In genomic region chr2:62396799-62397198, GRCm38 (mm10) we compare ENCODE assay signal across 27 mouse cellular contexts. TPM values are rescaled to one million over a fixed set of nuclear protein-coding genes. Genes with fewer than 3 reads are reported as not detected.
DNase-seq lines count a peak whose midpoint lies in the region; ATAC-seq and TF ChIP-seq lines count a peak whose summit lies in the region.
"Had no signal": no experiment of that assay in that cellular context is flagged by ENCODE, and none has a peak within 500 bp of the region (broad histone marks: within the 10 kb centered on the region; RNA-seq: fewer than 3 reads in every experiment).

No protein-coding gene starts in this region.

- no peak overlapping the region for H3K4me3 ChIP-seq in intestine, embryonic 15.5 days (replicated peaks)
- H3K4me3 ChIP-seq in intestine, postnatal 0 days (ENCODE audit: low read depth, low read length): no peak overlapping the region
- H3K4me3 ChIP-seq in liver, adult 2 months (ENCODE audit: insufficient read depth, low read depth, low read length): no peak overlapping the region
- H3K4me3 ChIP-seq in liver, embryonic 12.5 days: no peak overlapping the region
- H3K4me3 ChIP-seq in MEL (ENCODE audit: control insufficient read depth in 1 of 2, insufficient read depth in 1 of 2, low read depth in 2 of 2, low read length in 2 of 2): no peak overlapping the region
- H3K4me3 ChIP-seq: embryonic facial prominence, embryonic 13.5 days; embryonic facial prominence, embryonic 15.5 days; erythroblast, embryonic 14.5 days; forebrain, embryonic 10.5 days; forebrain, embryonic 12.5 days had no signal

- 0 out of 2 replicates have a peak, but pooled peaks cover 3% of the 10 kb centered on the region for H3K4me1 ChIP-seq in intestine, embryonic 15.5 days (replicated peaks)
- peaks cover 5% of the 10 kb centered on the region; the same call in 1 of the 2 replicates for H3K4me1 ChIP-seq in intestine, postnatal 0 days (replicated peaks; ENCODE audit: control insufficient read depth, insufficient read depth, low read length)
- H3K4me1 ChIP-seq in liver, adult 2 months (ENCODE audit: control insufficient read depth, insufficient read depth, low read length): peaks cover 5% of the 10 kb centered on the region
- H3K4me1 ChIP-seq in liver, embryonic 12.5 days: no peaks in the 10 kb centered on the region
- H3K4me1 ChIP-seq in MEL (ENCODE audit: control insufficient read depth in 1 of 2, insufficient read depth in 2 of 2, low read length in 2 of 2): peaks cover 51 to 60% of the 10 kb centered on the region in 2 experiments
- H3K4me1 ChIP-seq: embryonic facial prominence, embryonic 13.5 days; forebrain, embryonic 10.5 days; forebrain, embryonic 12.5 days had no signal

- TF ChIP-seq POLR2A in liver, adult 2 months (IDR thresholded peaks at IDR 0.05; ENCODE audit: extremely low read depth, insufficient read depth, low read length): no peak
- TF ChIP-seq POLR2A in MEL (IDR thresholded peaks at IDR 0.05; ENCODE audit: control insufficient read depth in 1 of 2, insufficient read depth in 1 of 2, low read depth in 1 of 2, low read length in 2 of 2, poor library complexity in 1 of 2): no peak

- no peaks in the 10 kb centered on the region for H3K9me3 ChIP-seq in intestine, embryonic 15.5 days
- H3K9me3 ChIP-seq in intestine, postnatal 0 days (ENCODE audit: control insufficient read depth): no peaks in the 10 kb centered on the region
- H3K9me3 ChIP-seq in liver, embryonic 12.5 days (replicated peaks): no peaks in the 10 kb centered on the region
- no peaks in the 10 kb centered on the region for H3K9me3 ChIP-seq in MEL (replicated peaks; ENCODE audit: insufficient read depth, low read length)
- H3K9me3 ChIP-seq: embryonic facial prominence, embryonic 13.5 days; embryonic facial prominence, embryonic 15.5 days; forebrain, embryonic 10.5 days; forebrain, embryonic 12.5 days; G1E had no signal

- intact Hi-C loops in left cerebral cortex, postnatal 25 days (cut with DNase I): no loop called here

- no peaks in the 10 kb centered on the region for H3K27me3 ChIP-seq in intestine, embryonic 15.5 days (replicated peaks)
- no peaks in the 10 kb centered on the region for H3K27me3 ChIP-seq in intestine, postnatal 0 days (replicated peaks; ENCODE audit: control insufficient read depth, insufficient read depth, low read length)
- no peaks in the 10 kb centered on the region for H3K27me3 ChIP-seq in liver, adult 2 months (ENCODE audit: control insufficient read depth, insufficient read depth, low read length)
- H3K27me3 ChIP-seq in liver, embryonic 12.5 days (replicated peaks): no peaks in the 10 kb centered on the region
- no peaks in the 10 kb centered on the region for H3K27me3 ChIP-seq in MEL (ENCODE audit: control insufficient read depth in 1 of 2, insufficient read depth in 2 of 2, low read length in 2 of 2)
- H3K27me3 ChIP-seq: CH12.LX; embryonic facial prominence, embryonic 13.5 days; embryonic facial prominence, embryonic 15.5 days; forebrain, embryonic 12.5 days had no signal

- peaks cover 13% of the 10 kb centered on the region; the same call in 1 of the 2 replicates for H3K79me2 ChIP-seq in liver, adult 2 months (ENCODE audit: control insufficient read depth, insufficient read depth, low read length)
- peaks cover 22% of the 10 kb centered on the region for H3K79me2 ChIP-seq in MEL (ENCODE audit: control insufficient read depth, insufficient read depth, low read length, poor library complexity)

- no peak for TF ChIP-seq RAD21 in MEL (IDR thresholded peaks at IDR 0.05; ENCODE audit: low read depth, low read length)

- peak; percentile 28 to 31; a peak in 1 of 4 replicates for TF ChIP-seq EP300 in MEL (IDR thresholded peaks at IDR 0.05; ENCODE audit: low read depth in 1 of 2, low read length in 2 of 2)

- no peak overlapping the region for H3K27ac ChIP-seq in intestine, embryonic 15.5 days
- H3K27ac ChIP-seq in intestine, postnatal 0 days (ENCODE audit: low read depth, low read length): no peak overlapping the region
- H3K27ac ChIP-seq in liver, adult 2 months (replicated peaks; ENCODE audit: insufficient read depth, low read depth, low read length): no peak overlapping the region
- no peak overlapping the region for H3K27ac ChIP-seq in liver, embryonic 12.5 days
- no peak overlapping the region; the same call in 1 of the 2 replicates for H3K27ac ChIP-seq in MEL (ENCODE audit: control insufficient read depth, low read depth, low read length)
- H3K27ac ChIP-seq: embryonic facial prominence, embryonic 13.5 days; embryonic facial prominence, embryonic 15.5 days; forebrain, embryonic 10.5 days; forebrain, embryonic 12.5 days had no signal

- no peaks in the 10 kb centered on the region for H3K36me3 ChIP-seq in intestine, embryonic 15.5 days
- no peaks in the 10 kb centered on the region for H3K36me3 ChIP-seq in intestine, postnatal 0 days (ENCODE audit: control insufficient read depth, insufficient read depth)
- H3K36me3 ChIP-seq in liver, adult 2 months (ENCODE audit: control insufficient read depth, insufficient read depth, low read length): peaks cover 7% of the 10 kb centered on the region; the same call in 1 of the 2 replicates
- no peaks in the 10 kb centered on the region for H3K36me3 ChIP-seq in liver, embryonic 12.5 days
- H3K36me3 ChIP-seq in MEL (ENCODE audit: control insufficient read depth in 1 of 2, insufficient read depth in 2 of 2, low read length in 2 of 2): peaks cover 6 to 97% of the 10 kb centered on the region in 2 experiments
- H3K36me3 ChIP-seq: embryonic facial prominence, embryonic 13.5 days; embryonic facial prominence, embryonic 15.5 days; forebrain, embryonic 10.5 days; forebrain, embryonic 12.5 days; G1E had no signal

- peak; percentile 67 for ATAC-seq in intestine, embryonic 15.5 days
- ATAC-seq in intestine, postnatal 0 days: no peak
- no peak for ATAC-seq in liver, embryonic 12.5 days
- ATAC-seq: CD4-positive, CD25-positive, alpha-beta regulatory T cell, adult 4 months; forebrain, embryonic 14.5 days; forebrain, embryonic 16.5 days had no signal

- H3K4me2 ChIP-seq in intestine, embryonic 15.5 days (replicated peaks): no peak overlapping the region
- H3K4me2 ChIP-seq in intestine, postnatal 0 days (replicated peaks; ENCODE audit: low read depth): no peak overlapping the region
- H3K4me2 ChIP-seq in liver, embryonic 12.5 days: no peak overlapping the region
- H3K4me2 ChIP-seq: embryonic facial prominence, embryonic 13.5 days; embryonic facial prominence, embryonic 15.5 days; forebrain, embryonic 12.5 days had no signal

- no peak for TF ChIP-seq CTCF in intestine, postnatal 0 days (IDR thresholded peaks at IDR 0.05; ENCODE audit: low read depth)
- TF ChIP-seq CTCF in liver, adult 2 months (IDR thresholded peaks at IDR 0.05; ENCODE audit: low read depth, low read length): no peak
- TF ChIP-seq CTCF in MEL (IDR thresholded peaks at IDR 0.05 in 2 of 3, conservative IDR thresholded peaks at IDR 0.05 in 1 of 3; ENCODE audit: control insufficient read depth in 1 of 3, insufficient read depth in 1 of 3, low read depth in 2 of 3, low read length in 3 of 3, poor library complexity in 1 of 3, severe bottlenecking in 1 of 3): no peak

- peak; percentile 40 for DNase-seq in liver, adult 2 months (ENCODE audit: extremely low read depth, low read depth, low spot score)
- DNase-seq in MEL (ENCODE audit: low read depth, low spot score): peak; percentile 45
- no peak for DNase-seq in left cerebral cortex, postnatal 25 days (ENCODE audit: low spot score in 2 of 2)
- DNase-seq: adrenal gland, adult 2 months; adrenal gland, postnatal 10 days; adrenal gland, postnatal 25 days; B cell, adult 2 months; cerebellum, adult 11 months; cerebellum, adult 18-20 months; cerebellum, adult 8-10 months; cerebellum, adult 9-11 months; cerebellum, postnatal 14 days; cerebellum, postnatal 36 days; embryo, embryonic 11 days had no signal

- no peak overlapping the region for H3K9ac ChIP-seq in intestine, embryonic 15.5 days
- H3K9ac ChIP-seq in intestine, postnatal 0 days (ENCODE audit: low read depth, low read length): no peak overlapping the region
- no peak overlapping the region for H3K9ac ChIP-seq in liver, adult 2 months (ENCODE audit: low read depth, low read length)
- no peak overlapping the region for H3K9ac ChIP-seq in liver, embryonic 12.5 days
- H3K9ac ChIP-seq in MEL (ENCODE audit: control insufficient read depth, low read depth, low read length, poor library complexity, severe bottlenecking): no peak overlapping the region
- H3K9ac ChIP-seq: embryonic facial prominence, embryonic 13.5 days; embryonic facial prominence, embryonic 15.5 days; forebrain, embryonic 12.5 days had no signal

- 40% methylated on average over 1 of the region's 1 CpGs for WGBS in intestine, embryonic 15.5 days
- 33% methylated on average over 1 of the region's 1 CpGs for WGBS in intestine, postnatal 0 days
- 20% methylated on average over 1 of the region's 1 CpGs for WGBS in liver, adult 2 months
- 75% methylated on average over 1 of the region's 1 CpGs for WGBS in liver, embryonic 12.5 days (ENCODE audit: insufficient replicate concordance)

TF ChIP-seq in MEL, 35 proteins besides CTCF, POLR2A, EP300 and RAD21:
- TF ChIP-seq RCOR1 (IDR thresholded peaks at IDR 0.05; ENCODE audit: low read depth, low read length) (peak; percentile 52; the same call in 1 of the 2 replicates), MAX (IDR thresholded peaks at IDR 0.05; ENCODE audit: low read length) (no peak), GATA1 (IDR thresholded peaks at IDR 0.05; ENCODE audit: low read depth, low read length) (peak; percentile 77)

RNA-seq across cellular contexts. Expression of gene Dpp4, which starts 15.2 kb away (rescaled TPM):
- 69.3 and 72.5 TPM in 2 replicates for polyA plus RNA-seq in intestine, embryonic 15.5 days (2015; fragmentation: Nextera tagmentation; extraction: Ambion mirVana)
- polyA plus RNA-seq in intestine, postnatal 0 days (2015; fragmentation: Nextera tagmentation; extraction: Ambion mirVana): 56.0 and 70.4 TPM in 2 replicates
- 122 and 132 TPM in 2 replicates for total RNA-seq in liver, adult 2 months (2014; rRNA removed)
- polyA plus RNA-seq in liver, adult 2 months (2012; rRNA removed): 27.5 and 31.0 TPM in 2 replicates
- polyA plus RNA-seq in liver, embryonic 12.5 days (2016; fragmentation: Nextera tagmentation; extraction: Ambion mirVana): 5.7 and 6.7 TPM in 2 replicates
- total RNA-seq in MEL (2012; rRNA removed): 40.4 and 46.7 TPM in 2 replicates
- polyA plus RNA-seq in MEL (2012; ENCODE audit: insufficient read depth in 1 of 2, insufficient read length in 2 of 2, low read depth in 1 of 2, low replicate concordance in 2 of 2, missing spikeins in 1 of 2): 10 to 100 TPM; 64.1 to 99.1 TPM
- total RNA-seq in left cerebral cortex, postnatal 25 days (2021): 1 to 10 TPM; 2.2 to 2.4 TPM
- polyA plus RNA-seq: erythroblast, embryonic 14.5 days had no signal

Comparison
In these comparisons a context has a peak if more than half of its experiments do, and no peak if none do; other contexts are left out.
1. DNase-seq: peak in liver, adult 2 months (single experiment) and MEL (single experiment); none in left cerebral cortex, postnatal 25 days (0 of 2).